Mouse (Mus musculus) cerebellum, adult (tissue): ENCODE measurements around the gene Higd1c.
"Not testable (repeated sequence)": the region's sequence is repeated elsewhere in the genome, so short reads cannot be mapped to it uniquely, and the experiment has no call there.

Experiments used
- ATAC-seq: cut with Nextera tagmentation; 2 replicates; pipeline ENCODE4 v1.9.2; 2017; ENCODE audit warnings: mild to moderate bottlenecking, moderate library complexity, mixed read lengths; ENCODE audit not compliant: insufficient number of reproducible peaks, low FRiP score, low TSS enrichment

Higd1c gene

DNA sequence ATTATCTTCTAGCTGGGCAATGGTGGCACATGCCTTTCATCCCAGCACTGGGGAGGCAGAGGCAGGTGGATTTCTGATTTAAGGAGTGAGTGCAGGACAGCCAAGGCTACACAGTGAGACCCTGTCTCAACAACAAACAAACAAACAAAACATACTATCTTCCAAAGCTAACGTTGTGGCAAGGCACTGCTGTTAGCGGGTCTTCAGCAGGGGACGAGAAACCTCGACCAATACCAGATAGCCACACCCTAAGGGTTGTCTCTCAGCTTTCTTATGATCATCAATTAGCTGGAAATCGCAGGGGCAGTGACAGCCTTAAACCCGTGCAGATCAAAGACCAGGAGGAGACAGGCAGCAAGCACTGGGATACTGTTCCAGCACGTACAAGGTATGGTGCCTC, at the start of gene Higd1c:
TSS of gene Higd1c (plus strand) at position 301 of the 400 bp plus-strand sequence.
- ATAC-seq, result no peak

DNA sequence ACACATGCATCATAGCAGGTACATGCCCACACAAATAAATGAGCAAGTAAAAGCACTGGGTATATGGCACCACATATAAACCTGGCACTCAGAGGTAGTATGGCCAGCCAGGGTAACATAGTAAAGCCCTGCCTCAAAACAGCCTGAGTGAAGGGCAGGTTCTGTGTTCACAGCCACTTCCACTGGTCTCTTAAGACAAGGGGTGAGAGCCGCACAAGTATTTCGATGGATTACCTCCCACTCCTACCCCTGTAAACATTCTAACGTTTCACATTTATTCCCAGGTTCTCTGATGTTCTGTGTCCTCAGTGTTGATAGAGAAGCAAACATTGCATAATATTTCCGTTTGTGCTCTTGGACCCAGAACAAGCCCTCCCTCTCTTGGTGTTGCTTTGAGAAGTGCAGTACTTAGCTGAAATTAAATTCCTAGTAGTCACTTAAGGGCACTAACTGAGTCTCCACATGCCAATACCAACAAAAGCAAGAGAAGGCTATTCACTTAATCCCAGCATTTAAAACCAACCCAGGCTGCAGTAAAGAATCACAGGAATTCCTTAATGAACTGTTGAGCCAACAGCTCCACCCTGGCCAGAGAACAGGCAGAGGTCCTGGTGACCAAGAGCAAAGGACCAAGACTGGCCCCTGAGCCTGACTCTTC, 46.2 kb upstream of the Higd1c start:
- ATAC-seq, result not testable (repeated sequence)

DNA sequence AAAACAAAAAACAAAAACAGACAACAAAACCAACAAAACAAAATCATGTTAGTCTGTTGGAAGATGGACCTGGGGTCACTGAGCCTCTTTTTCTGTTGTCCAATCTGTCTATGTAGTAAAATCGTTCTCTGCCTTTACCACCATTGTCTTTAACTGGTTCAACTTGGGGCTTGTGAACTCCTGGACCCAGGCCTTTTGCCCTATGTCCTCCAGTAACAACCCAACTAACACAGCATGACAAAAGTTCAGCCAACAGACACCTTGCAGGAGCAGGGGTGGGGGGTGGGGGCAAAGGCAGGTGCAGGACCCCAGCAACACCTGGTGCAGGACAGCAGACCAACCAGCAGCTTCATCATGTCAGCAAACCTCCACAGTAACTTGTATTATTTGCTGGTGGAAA, 44.5 kb upstream of the Higd1c start:
- no peak for ATAC-seq

DNA sequence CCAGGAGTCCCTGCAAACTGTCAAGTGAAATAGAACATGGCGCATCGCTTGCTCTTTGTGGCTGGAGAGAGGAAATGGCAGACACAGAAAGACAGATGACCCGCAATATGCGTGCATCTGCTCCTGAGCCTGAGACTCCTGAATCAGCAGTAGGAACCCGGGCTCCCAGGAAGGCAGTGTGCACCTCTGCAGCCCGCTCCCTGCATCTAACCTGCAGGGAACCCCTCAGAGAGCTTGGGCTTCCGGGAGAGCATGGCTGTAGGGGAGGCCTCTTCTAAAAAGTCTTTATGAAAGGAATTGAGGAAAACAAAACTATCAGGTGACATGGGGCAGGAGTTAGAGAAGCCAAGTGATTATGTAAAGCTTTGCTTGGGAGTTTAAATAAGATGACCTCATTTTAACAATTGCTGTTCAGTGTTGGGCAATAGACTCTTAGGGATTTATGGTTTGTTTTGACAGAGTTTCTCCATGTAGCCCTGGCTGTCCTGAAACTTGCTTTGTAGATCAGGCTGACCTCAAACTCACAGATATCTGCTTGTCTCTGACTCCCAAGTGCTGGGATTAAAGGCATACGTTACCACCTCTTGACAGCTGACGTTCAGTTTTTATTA, 43.9 kb upstream of the Higd1c start:
- ATAC-seq, result no peak

DNA sequence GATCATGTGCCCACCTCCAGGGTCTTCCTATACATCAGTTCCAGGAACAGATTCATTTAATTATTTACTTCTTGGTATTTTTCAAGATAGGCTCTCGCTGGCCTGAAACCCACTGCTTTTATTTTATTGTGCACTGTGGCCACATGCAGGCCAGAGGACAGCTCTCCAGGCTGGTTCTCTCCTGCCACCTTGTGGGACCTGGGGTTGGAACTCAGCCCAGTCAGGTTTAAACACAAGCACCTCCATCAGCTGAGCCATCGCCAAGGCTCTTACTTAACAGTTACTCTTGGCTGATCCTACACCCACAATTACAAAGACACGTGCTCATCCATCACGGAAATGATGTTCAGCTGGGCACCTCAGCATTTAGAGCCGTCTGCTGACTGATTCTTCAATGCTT, 43.2 kb upstream of the Higd1c start:
- ATAC-seq, result no peak; the same call in 1 of the 2 replicates

DNA sequence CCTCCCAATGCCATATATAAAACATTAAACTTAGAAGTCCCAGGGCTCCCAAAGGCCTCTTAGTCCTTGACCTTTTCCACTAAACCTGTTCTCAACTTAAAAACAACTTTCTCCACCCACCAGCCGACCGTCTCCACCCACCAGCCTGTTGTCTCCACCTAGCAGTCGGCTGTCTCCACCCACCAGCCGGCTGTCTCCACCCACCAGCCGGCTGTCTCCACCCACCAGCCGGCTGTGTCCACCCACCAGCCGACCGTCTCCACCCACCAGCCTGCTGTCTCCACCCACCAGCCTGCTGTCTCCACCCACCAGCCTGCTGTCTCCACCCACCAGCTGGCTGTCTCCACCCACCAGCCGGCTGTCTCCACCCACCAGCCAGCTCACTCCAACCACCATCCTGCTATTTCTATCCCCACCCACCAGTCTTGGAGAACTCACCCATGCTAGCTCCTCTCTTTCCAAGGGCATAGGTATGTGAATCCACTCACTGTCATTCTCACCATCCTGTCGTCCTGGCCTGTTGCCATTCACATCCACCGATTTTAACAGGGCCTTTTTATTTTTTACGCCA, 40.2 kb upstream of the Higd1c start:
- ATAC-seq, result no peak

DNA sequence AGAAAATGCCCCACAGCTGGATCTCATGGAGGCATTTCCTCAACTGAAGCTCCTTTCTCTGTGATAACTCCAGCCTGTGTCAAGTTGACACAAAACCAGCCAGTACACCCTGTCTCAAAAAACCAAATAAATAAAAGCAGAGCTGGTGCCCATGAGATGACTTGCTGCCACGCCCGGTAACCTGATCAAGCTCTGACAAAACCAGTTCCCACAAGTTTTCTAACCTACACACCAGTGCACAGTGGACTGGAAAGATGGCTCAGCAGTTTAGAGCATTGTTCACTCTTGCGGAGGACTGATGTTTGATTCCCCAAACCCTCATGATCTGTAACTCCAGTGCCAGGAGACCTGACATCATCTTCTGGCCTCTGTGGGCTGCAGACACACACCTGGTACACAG, 39.1 kb upstream of the Higd1c start:
- no peak for ATAC-seq

DNA sequence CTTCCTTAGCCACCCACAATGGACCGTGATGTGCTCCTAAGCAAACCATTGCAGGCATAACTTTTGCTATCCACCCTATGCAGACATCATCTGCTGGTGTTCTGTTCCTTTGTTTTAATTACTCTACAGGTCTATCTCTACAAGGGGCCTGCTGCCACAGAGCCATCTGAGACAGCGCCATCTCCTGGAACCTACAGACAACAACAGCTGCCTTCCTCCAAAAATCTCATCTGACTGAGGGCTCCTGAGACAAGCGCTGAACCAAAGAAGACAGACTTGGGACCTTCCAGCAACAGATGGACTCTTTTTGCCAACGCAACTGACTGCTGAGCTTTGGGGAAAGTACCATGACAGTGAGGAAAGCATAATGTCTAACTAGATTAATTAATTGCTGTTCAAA, 36.3 kb upstream of the Higd1c start:
- not testable (repeated sequence) for ATAC-seq

DNA sequence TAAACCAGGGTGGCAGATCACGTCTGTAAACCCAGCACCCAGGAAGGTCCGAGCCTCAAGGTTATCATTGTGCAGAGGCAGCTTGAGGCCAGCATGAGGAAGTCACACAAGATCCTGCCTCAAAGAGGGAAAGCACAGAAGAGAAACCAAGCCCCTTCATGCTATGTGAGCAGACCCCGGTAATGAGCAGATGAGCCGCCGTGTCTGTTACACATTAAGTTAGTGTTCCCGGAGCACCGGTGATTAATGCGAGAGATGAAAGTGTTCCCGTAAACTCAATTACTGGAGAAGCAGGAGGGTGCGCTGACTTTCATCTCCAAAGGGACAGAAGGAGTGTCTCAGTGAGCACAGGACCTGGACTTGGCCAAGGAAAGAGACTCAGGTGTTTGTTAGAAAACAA, 35.0 kb upstream of the Higd1c start:
- not testable (repeated sequence) for ATAC-seq

DNA sequence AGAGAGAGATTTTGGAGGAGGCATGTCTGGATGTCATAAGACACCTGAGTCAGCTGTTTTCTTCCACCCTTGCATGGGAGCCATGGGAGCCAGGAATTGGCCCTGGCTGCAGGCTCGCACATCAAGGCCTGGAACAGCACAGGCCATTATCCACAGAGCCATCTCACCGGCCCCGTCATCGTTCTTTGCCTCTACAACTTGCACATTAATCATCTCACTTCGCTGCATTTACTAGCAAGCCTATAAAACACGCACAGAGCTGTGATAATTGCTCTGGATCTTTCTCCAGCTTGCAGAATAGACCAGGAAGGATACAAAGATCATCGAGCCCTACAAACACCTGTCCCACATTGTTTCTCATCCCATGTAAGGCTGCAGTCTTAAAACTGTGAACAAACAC, 33.6 kb upstream of the Higd1c start:
- no peak for ATAC-seq

DNA sequence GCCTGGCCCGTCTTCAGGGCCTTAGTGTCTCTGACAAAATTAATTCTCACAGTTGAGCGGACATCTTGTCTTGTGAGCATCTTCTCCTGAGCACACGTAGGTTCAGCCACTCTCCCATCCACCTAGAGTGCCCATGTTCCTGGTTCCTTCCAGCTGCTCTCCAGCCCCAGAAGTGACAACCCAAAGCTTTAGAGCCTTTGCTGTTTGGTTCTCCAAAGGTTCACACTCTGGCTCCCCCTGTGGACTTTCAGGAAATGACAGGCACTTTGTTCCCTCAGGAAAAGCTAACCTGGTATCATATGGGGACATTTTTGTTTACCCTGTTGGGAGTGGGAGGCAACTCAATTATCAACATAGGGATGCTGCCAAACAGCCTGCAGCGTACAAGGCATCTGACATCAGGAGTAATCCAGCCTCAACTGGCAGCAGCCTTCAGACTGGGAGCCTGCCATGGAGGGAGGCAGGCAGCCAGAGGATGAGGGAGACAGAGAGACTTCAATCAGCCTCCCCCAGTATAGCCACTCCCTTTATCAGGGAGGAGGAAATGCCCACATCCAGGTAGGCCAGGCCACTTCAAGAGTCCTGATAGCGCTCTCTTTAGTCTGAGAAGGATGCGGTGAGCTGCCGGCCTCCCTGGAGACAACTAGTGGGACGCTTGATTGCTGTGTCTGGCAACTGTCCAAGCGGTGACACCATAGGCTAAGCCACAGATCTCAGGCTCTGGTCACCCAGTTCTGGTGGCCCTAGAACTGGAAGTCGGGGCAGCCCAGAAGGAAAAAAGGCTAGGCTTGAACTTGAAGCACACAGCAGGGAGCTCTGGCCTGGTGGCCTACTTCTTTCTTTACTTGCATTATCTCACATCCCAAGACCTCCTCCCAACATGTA, 32.0 kb upstream of the Higd1c start:
- not testable (repeated sequence) for ATAC-seq

DNA sequence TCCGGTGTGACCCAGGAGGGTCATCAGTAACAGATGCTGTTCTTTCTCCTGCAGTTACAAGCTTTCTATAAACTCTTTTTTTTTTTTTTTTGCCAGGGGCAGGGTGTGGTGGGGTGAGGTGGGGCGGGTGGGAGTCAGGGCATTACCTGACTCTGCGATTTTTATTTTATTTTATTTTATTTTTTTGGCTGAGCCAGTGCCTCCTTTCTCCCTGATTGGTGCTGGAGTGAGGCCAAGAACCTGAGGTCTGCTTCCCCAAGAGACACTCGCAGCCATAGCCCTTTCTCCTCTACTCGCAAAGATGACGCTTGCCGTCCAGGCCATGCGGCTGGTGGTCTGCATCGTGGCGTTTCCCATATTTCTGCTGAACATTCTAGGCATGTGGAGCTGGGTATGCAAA, 29.7 kb upstream of the Higd1c start, which contains the start of gene Mettl7a3:
TSS of gene Mettl7a3 (plus strand) at position 301 of the 400 bp plus-strand sequence.
- no peak for ATAC-seq

DNA sequence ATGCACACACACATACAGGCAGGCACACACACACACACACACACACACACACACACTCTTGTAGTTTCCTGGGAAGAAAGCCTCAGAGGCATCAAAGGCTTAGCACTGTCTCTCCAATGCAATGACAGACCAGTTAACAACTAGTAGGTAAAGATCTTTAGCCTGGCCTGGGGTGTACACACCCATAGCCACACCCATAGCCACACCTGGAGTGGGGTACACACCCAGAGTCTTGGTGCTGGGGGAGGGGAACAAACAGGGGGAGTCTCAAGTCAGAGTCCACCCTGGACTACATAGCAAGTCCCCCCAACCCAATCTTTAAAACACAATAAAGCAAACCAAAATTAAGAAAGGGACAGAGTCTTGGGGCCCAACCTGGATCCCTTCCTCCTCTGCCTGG, 27.0 kb upstream of the Higd1c start:
- not testable (repeated sequence) for ATAC-seq

DNA sequence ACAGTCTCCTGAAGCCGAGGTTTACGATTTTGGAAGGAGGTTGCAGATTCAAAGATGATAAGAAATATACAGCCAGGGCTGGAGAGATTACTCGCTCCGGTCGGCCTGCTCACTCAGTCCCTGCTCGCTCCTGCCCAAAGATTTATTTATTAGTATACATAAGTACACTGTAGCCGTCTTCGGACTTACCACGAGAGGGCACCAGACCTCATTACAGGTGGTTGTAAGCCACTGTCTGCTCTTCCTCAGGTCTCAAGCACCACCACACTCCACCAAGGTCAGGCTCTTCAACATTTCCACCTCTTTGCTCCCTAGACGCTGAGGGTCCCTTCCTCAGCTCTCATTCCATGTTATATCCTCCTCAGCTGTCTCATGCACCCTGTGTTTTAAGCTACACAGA, 26.5 kb upstream of the Higd1c start:
- ATAC-seq, result not testable (repeated sequence)

DNA sequence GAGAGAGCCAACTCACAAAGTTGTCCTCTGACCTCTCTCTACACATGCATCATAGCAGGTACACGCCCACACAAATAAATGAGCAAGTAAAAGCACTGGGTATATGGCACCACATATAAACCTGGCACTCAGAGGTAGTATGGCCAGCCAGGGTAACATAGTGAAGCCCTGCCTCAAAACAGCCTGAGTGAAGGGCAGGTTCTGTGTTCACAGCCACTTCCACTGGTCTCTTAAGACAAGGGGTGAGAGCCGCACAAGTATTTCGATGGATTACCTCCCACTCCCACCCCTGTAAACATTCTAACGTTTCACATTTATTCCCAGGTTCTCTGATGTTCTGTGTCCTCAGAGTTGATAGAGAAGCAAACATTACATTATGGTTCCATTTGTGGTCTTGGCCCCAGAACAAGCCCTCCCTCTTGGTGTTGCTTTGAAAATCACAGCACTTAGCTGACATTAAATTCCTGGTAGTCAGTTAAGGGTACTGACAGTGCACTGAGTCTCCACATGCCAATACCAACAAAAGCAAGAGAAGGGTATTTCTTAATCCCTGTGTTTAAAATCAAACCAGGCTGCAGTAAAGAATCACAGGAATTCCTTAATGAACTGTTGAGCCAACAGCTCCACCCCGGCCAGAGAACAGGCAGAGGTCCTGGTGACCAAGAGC, 22.9 kb upstream of the Higd1c start:
- not testable (repeated sequence) for ATAC-seq

DNA sequence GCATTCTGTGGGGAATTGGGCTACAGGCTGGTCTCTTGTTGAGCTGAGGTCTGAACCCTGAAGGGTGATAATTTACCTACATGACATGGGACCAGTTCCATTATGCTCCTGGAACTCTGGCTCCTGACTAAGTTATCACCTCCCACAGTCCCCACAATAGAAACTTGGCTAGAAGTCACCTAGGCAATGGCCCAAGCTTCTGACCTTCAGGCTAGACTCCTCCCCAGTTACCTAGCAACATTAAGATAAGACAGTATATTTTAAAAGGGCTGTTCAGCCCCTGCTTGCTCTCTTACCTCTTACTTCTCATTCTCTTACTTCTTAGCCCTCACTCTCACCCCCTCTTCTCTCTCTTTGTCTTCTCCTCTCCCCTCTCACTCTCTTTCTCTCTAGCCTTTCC, 18.9 kb upstream of the Higd1c start:
- no peak for ATAC-seq

DNA sequence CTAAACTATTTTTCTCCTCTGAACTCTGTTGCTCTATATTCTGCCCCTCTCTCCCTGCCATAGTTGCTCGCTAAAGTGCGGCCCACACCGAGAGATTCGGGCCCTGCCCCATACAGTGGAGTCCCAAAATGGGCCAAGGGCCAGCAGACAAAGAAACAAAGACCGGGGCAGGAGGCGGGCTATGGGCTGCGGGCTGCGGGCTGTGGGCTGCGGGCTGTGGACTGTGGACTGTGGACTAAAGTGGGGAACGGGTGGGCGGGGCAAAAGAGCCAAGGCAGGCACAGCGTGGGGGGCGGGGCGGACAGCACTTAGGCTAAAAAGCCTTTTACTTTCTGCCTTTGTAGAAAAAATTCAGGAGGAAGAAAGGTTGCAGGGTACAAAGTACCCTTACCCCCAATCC, 17.6 kb upstream of the Higd1c start:
- no peak for ATAC-seq

DNA sequence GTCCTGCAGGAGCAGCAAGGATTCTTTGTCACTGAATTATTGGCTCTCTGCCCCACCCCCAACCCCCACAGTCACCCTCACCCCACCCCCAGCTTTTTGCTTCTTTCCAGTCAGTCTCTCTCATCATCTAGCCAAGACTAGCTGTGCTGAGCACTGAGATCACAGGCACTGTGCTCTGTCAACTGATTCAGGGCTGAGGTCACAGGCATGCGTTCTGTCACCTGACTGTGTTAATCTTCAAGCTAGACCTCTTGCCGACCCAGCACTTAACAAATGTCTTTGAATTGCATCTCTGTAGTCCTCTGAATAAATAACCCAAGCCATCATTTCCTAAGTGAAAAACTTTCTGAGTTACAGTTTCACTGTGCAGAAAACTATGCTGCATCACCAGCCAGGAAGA, 14.8 kb upstream of the Higd1c start:
- no peak for ATAC-seq

DNA sequence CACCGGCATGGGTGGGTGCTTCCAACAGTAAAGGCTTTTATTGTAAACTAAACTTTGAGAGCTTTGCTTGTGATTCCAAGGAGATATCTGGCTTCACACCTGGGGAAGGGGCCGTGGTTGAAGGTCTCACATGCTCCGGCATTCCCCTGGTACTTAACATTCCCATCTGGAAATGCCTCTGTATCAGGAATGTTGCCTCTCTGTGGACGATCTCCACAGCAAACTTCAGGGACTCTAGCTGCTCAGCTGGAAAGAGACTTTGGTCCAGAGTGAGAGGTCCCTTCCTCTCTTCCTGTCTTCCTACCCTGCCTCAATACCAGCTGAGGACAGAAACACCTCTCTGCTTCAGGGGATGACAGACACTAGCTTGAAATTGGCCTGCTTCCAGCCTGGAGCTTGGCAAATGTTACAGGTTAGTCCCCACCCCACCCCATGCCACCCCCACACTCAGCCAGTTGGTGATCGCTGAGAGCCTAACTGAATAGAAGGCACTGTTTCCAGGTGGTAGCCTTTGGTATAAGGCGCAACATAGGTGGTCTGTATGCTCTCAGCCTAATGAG, 12.8 kb upstream of the Higd1c start:
- no peak for ATAC-seq

DNA sequence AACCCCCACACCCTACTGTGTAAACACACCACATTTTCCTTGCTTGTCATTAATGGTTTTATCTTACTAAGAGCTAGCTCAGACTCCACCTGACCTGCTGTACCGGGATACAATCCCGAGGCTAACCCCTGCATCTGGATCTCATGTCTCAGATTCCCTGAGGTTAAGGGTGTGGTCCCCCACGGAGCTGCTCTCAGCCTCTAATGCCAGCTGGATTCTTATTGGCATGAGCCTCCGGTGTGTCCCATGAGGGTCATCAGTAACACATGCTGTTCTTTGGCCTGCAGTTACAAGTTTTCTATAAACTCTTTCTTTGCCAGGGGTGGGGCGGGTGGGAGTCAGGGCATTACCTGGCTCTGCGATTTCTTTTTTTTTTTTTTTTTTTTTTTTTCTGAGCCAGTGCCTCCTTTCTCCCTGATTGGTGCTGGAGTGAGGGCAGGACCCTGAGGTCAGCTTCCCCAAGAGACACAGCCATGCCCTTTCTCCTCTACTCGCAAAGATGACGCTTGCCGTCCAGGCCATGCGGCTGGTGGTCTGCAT, 11.6 kb upstream of the Higd1c start, which contains the start of the genes Methig1 and Mettl7a2:
TSS of gene Methig1 (plus strand) at position 439 of the 540 bp plus-strand sequence.
TSS of gene Mettl7a2 (plus strand) at position 490 of the 540 bp plus-strand sequence.
- no peak for ATAC-seq
